Mouse (Mus musculus): Measurements from ENCODE around the gene Snx9. TPM values are rescaled to one million over a fixed set of nuclear protein-coding genes. Genes with fewer than 3 reads are reported as not detected.

Snx9 gene
- polyA plus RNA-seq, 1 experiment from 2014 or later = 29.6 TPM

DNA sequence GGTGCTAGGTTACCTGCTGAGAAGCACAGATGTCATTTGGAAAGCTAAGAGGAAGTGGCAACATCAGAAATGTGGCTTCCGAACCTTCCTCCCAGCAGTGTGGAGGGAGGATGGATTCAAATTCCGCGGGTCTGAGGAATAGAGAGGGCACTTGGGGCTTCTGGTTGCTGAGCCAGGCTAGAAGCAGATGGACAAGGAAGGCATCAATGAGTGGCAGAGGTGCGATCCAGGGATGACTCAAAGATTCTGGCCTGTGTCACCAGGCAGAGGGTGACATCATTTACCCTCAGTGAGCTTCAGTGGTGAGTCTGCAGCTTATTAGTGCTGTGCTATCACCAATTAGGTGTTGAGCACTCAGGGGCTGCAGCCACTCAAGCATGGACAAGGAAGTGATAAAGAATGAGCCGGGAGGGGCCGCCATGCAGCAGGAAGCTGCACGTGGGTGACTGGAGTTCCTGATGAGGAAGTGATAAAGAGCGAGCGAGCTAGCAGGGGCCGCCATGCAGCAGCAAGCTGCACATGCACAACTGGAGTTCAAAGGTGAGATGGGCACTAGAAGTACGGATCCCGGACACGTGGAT, 42.8 kb upstream of the Snx9 start:
- Histone ChIP-seq H3K36me3 (ENCODE audit: control insufficient read depth, insufficient read depth, low read length) (no peaks in the 10 kb centered on the region), H3K9ac (ENCODE audit: low read length) (no peak overlapping the region), H3K27ac (replicated peaks in 1 of 2; ENCODE audit: control insufficient read depth in 1 of 2, insufficient read depth in 1 of 2, low read depth in 2 of 2, low read length in 2 of 2) (no peak overlapping the region), H3K9me3 (ENCODE audit: control insufficient read depth, low read length) (no peaks in the 10 kb centered on the region), H3K27me3 (ENCODE audit: control insufficient read depth, insufficient read depth, low read length) (no peaks in the 10 kb centered on the region), H3K4me3 (ENCODE audit: control insufficient read depth in 1 of 2, insufficient read depth in 1 of 2, low read depth in 1 of 2, low read length in 2 of 2) (no peak overlapping the region), H3K4me1 (ENCODE audit: control insufficient read depth in 2 of 2, insufficient read depth in 2 of 2, low read length in 2 of 2) (peaks cover 22 to 33% of the 10 kb centered on the region in 2 experiments), H3K4me2 (ENCODE audit: low read length) (peak overlapping the region; percentile 28)
- 0 out of 2 replicates have a peak, but pooled peaks have one; percentile 28 for ATAC-seq (ENCODE audit: insufficient number of reproducible peaks, insufficient read depth, low FRiP score, low read depth)
- 20% methylated on average over 13 of the region's 13 CpGs for whole genome bisulfite sequencing

DNA sequence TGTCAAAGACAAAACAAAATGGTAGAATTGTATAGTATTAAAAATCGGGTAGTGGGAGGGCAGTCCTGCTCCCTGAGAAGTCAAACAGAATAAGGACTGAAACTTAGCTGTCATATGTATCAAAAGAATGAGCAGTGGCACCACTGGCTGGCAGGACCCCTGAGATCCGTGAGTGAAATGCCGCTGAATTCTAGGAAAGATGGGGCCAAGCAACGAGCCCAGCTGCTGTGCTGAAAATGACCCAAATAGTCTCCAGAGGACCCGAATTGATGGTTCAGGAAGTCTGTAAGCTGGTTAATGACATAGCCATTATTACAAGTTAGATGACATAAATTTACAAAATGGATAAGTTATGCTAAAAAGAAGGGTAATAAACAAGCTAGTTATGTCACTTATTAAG, 42.2 kb upstream of the Snx9 start:
- H3K4me1 ChIP-seq (ENCODE audit: control insufficient read depth in 2 of 2, insufficient read depth in 2 of 2, low read length in 2 of 2) = peaks cover 22 to 33% of the 10 kb centered on the region in 2 experiments
- ATAC-seq (ENCODE audit: insufficient number of reproducible peaks, insufficient read depth, low FRiP score, low read depth) = no peak
- no peak overlapping the region for H3K9ac ChIP-seq (ENCODE audit: low read length)
- H3K36me3 ChIP-seq (ENCODE audit: control insufficient read depth, insufficient read depth, low read length) = no peaks in the 10 kb centered on the region
- no peaks in the 10 kb centered on the region for H3K9me3 ChIP-seq (ENCODE audit: control insufficient read depth, low read length)
- H3K27me3 ChIP-seq (ENCODE audit: control insufficient read depth, insufficient read depth, low read length) = no peaks in the 10 kb centered on the region
- no peak overlapping the region; the same call in 1 of the 2 replicates for H3K4me2 ChIP-seq (ENCODE audit: low read length)
- no peak overlapping the region for H3K4me3 ChIP-seq (ENCODE audit: control insufficient read depth in 1 of 2, insufficient read depth in 1 of 2, low read depth in 1 of 2, low read length in 2 of 2)
- 75% methylated on average over 5 of the region's 5 CpGs for WGBS
- no peak overlapping the region for H3K27ac ChIP-seq (replicated peaks in 1 of 2; ENCODE audit: control insufficient read depth in 1 of 2, insufficient read depth in 1 of 2, low read depth in 2 of 2, low read length in 2 of 2)

DNA sequence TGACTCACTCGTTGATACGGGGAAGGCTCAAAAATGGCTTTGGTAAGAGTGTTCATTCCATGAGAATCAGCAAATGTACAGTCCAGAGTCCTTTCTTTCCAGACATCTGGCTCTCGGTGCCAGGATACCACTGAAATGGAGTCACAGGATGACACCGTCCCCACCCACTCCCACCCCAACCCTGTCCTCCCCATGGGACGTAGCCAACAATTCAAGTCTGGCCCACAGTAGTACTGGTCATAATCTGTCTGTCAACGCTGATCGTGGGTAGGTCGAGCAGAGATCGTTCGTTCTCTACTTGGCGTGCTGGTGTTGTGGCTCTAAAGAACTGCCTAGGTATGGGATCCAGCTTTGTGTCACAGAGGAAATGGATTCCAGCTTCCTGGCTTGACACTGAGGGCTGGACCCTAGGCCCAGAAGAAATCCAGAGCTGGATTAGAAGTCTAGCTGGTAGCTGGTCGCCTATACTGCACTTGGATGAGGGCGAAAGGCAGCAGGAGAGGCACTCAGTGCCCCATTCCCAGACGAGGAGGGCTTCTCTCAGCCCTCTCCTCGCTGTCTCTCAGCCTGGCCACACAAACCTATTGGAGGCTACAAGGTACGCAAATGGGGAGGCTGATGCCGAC, 41.6 kb upstream of the Snx9 start:
- no peaks in the 10 kb centered on the region for H3K9me3 ChIP-seq (ENCODE audit: control insufficient read depth, low read length)
- no peak overlapping the region for H3K4me3 ChIP-seq (ENCODE audit: control insufficient read depth in 1 of 2, insufficient read depth in 1 of 2, low read depth in 1 of 2, low read length in 2 of 2)
- H3K36me3 ChIP-seq (ENCODE audit: control insufficient read depth, insufficient read depth, low read length) = no peaks in the 10 kb centered on the region
- H3K4me2 ChIP-seq (ENCODE audit: low read length) = no peak overlapping the region
- ATAC-seq (ENCODE audit: insufficient number of reproducible peaks, insufficient read depth, low FRiP score, low read depth) = no peak
- peaks cover 22 to 33% of the 10 kb centered on the region in 2 experiments for H3K4me1 ChIP-seq (ENCODE audit: control insufficient read depth in 2 of 2, insufficient read depth in 2 of 2, low read length in 2 of 2)
- no peak overlapping the region for H3K27ac ChIP-seq (replicated peaks in 1 of 2; ENCODE audit: control insufficient read depth in 1 of 2, insufficient read depth in 1 of 2, low read depth in 2 of 2, low read length in 2 of 2)
- 59% methylated on average over 17 of the region's 17 CpGs for WGBS
- no peaks in the 10 kb centered on the region for H3K27me3 ChIP-seq (ENCODE audit: control insufficient read depth, insufficient read depth, low read length)
- no peak overlapping the region for H3K9ac ChIP-seq (ENCODE audit: low read length)

DNA sequence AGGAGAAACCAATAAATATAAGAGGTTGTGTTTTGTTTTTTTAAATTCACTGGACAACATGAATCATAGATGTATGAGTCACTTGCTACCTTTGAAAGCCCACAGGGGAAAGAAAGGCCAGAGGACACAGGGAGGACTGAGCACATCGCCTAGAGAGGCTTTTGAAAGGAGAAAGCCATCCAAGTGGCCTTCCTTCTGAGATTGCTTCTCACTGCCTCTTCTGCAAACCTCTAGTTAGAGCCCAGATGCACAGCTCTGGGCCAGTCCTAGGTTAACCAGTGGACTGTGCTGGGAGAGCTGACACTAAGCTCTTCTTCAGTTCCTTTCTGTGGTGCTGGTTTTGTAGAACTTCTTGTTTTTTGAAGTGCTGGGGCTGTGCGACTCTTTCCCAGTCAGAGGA, 40.9 kb upstream of the Snx9 start:
- no peak for ATAC-seq (ENCODE audit: insufficient number of reproducible peaks, insufficient read depth, low FRiP score, low read depth)

DNA sequence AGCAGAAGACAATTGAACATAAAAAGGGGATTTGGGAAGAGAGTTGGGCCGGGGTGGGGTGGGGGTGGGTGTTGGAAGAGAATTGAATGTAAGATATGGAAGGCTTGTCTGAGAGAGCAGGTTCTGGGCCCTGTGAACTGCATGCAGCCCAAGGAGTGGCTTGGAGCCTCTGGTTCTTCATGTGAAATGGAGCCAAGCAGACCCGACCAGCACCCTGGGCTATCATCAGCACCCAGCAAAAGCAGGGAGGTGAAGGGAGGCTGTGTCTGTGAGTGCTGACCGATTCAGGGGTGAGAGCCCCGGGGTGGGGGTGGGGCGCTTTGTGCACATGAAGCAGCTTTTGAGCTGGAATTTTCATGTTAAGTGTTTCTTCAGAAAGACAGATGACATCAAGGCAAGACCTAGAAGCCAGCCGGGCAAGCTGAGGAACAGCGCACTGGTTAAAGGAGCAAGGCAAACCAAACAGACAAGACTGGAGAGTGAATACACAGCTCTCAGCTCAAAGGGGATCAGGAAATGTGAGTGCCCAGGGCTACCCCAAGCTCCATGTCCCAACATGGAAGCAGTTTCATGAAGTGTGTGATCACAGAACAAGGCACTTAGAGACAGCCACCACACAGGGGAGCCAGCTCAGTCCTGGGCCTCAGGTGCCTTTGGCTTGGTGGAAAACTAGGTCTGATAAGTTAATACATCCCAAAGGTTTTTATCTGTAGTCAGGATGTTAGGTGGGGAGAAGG, 40.1 kb upstream of the Snx9 start:
- ATAC-seq (ENCODE audit: insufficient number of reproducible peaks, insufficient read depth, low FRiP score, low read depth) = no peak
- peaks cover 22 to 33% of the 10 kb centered on the region in 2 experiments for H3K4me1 ChIP-seq (ENCODE audit: control insufficient read depth in 2 of 2, insufficient read depth in 2 of 2, low read length in 2 of 2)
- H3K27ac ChIP-seq (replicated peaks in 1 of 2; ENCODE audit: control insufficient read depth in 1 of 2, insufficient read depth in 1 of 2, low read depth in 2 of 2, low read length in 2 of 2) = no peak overlapping the region
- H3K9ac ChIP-seq (ENCODE audit: low read length) = no peak overlapping the region
- H3K9me3 ChIP-seq (ENCODE audit: control insufficient read depth, low read length) = no peaks in the 10 kb centered on the region
- H3K4me2 ChIP-seq (ENCODE audit: low read length) = no peak overlapping the region
- no peak overlapping the region for H3K4me3 ChIP-seq (ENCODE audit: control insufficient read depth in 1 of 2, insufficient read depth in 1 of 2, low read depth in 1 of 2, low read length in 2 of 2)
- H3K36me3 ChIP-seq (ENCODE audit: control insufficient read depth, insufficient read depth, low read length) = no peaks in the 10 kb centered on the region
- 78% methylated on average over 7 of the region's 7 CpGs for WGBS
- no peaks in the 10 kb centered on the region for H3K27me3 ChIP-seq (ENCODE audit: control insufficient read depth, insufficient read depth, low read length)

More for the DNA sequence above, 40.9 kb upstream of the Snx9 start:
- no peaks in the 10 kb centered on the region for H3K27me3 ChIP-seq (ENCODE audit: control insufficient read depth, insufficient read depth, low read length)
- no peak overlapping the region for H3K9ac ChIP-seq (ENCODE audit: low read length)
- H3K9me3 ChIP-seq (ENCODE audit: control insufficient read depth, low read length) = no peaks in the 10 kb centered on the region
- no peaks in the 10 kb centered on the region for H3K36me3 ChIP-seq (ENCODE audit: control insufficient read depth, insufficient read depth, low read length)
- no peak overlapping the region for H3K4me3 ChIP-seq (ENCODE audit: control insufficient read depth in 1 of 2, insufficient read depth in 1 of 2, low read depth in 1 of 2, low read length in 2 of 2)
- H3K4me2 ChIP-seq (ENCODE audit: low read length) = no peak overlapping the region
- WGBS = 90% methylated on average over 2 of the region's 2 CpGs
- peaks cover 22 to 33% of the 10 kb centered on the region in 2 experiments for H3K4me1 ChIP-seq (ENCODE audit: control insufficient read depth in 2 of 2, insufficient read depth in 2 of 2, low read length in 2 of 2)
- H3K27ac ChIP-seq (replicated peaks in 1 of 2; ENCODE audit: control insufficient read depth in 1 of 2, insufficient read depth in 1 of 2, low read depth in 2 of 2, low read length in 2 of 2) = no peak overlapping the region

DNA sequence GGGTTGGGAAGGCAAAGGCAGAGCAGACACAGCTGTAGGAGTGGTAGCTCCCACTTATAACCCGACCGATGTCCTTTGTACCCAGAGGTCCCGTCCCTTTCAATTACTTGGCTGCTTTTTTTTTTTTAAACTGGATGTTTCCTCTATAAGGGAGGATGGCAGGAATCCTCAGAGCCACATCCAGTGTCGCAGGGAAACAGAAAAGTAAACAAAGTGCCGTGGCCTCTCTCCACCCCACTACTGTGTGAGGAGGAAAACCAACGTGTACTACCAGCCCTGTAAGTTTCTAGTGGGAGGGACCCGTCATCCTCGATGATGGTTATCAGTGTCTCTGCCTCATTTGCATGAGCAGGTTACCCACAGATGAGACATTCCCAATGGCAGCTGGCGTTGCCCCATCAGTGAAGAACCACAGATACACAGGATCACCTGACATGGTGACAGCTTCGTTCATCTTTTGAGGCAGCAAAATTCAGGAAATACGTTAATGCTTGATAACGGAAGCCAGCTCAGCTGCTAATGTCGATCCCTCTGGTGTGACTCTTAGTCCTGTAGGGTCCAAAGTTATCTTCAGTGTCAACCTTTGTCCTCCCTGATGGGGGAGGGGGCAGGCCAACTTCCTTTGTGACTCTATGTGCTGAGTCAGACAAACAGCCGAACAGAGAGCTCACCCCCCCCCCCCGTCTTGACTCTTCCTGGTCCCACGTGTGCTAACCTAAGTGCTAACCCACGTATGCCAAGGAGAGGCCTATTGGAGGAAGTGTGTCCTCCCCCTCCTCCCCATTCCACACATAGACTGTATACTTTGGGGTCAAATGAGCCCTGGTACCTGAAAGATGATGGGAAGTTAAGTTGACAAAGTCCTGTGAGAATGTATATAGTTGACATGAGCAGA, 39.1 kb upstream of the Snx9 start:
- H3K9me3 ChIP-seq (ENCODE audit: control insufficient read depth, low read length) = no peaks in the 10 kb centered on the region
- WGBS = 50% methylated on average over 17 of the region's 17 CpGs
- H3K36me3 ChIP-seq (ENCODE audit: control insufficient read depth, insufficient read depth, low read length) = no peaks in the 10 kb centered on the region
- H3K27me3 ChIP-seq (ENCODE audit: control insufficient read depth, insufficient read depth, low read length) = no peaks in the 10 kb centered on the region
- no peak overlapping the region for H3K4me3 ChIP-seq (ENCODE audit: control insufficient read depth in 1 of 2, insufficient read depth in 1 of 2, low read depth in 1 of 2, low read length in 2 of 2)
- ATAC-seq (ENCODE audit: insufficient number of reproducible peaks, insufficient read depth, low FRiP score, low read depth) = no peak
- no peak overlapping the region for H3K9ac ChIP-seq (ENCODE audit: low read length)
- no peak overlapping the region for H3K4me2 ChIP-seq (ENCODE audit: low read length)
- no peak overlapping the region for H3K27ac ChIP-seq (replicated peaks in 1 of 2; ENCODE audit: control insufficient read depth in 1 of 2, insufficient read depth in 1 of 2, low read depth in 2 of 2, low read length in 2 of 2)
- H3K4me1 ChIP-seq (ENCODE audit: control insufficient read depth in 2 of 2, insufficient read depth in 2 of 2, low read length in 2 of 2) = peaks cover 18 to 24% of the 10 kb centered on the region in 2 experiments

DNA sequence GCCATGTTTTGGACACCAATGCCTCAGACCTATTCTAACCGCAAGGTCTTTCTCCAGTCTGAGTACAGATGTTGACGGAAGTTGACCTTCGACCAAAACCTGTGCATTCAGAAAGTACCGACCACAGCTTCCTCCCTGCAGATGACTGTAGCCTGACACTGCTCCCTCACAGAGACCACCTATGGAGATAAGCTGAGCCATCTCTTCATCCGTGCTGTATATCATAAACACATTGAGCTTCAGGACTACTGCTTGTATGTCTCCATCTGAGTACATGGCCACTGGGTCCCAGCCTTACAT, 38.5 kb upstream of the Snx9 start:
- Histone ChIP-seq H3K27ac (replicated peaks in 1 of 2; ENCODE audit: control insufficient read depth in 1 of 2, insufficient read depth in 1 of 2, low read depth in 2 of 2, low read length in 2 of 2) (no peak overlapping the region), H3K9me3 (ENCODE audit: control insufficient read depth, low read length) (no peaks in the 10 kb centered on the region), H3K36me3 (ENCODE audit: control insufficient read depth, insufficient read depth, low read length) (no peaks in the 10 kb centered on the region), H3K9ac (ENCODE audit: low read length) (no peak overlapping the region), H3K27me3 (ENCODE audit: control insufficient read depth, insufficient read depth, low read length) (no peaks in the 10 kb centered on the region), H3K4me2 (ENCODE audit: low read length) (no peak overlapping the region), H3K4me1 (ENCODE audit: control insufficient read depth in 2 of 2, insufficient read depth in 2 of 2, low read length in 2 of 2) (peaks cover 13 to 19% of the 10 kb centered on the region in 2 experiments), H3K4me3 (ENCODE audit: control insufficient read depth in 1 of 2, insufficient read depth in 1 of 2, low read depth in 1 of 2, low read length in 2 of 2) (no peak overlapping the region)
- 88% methylated on average over 5 of the region's 5 CpGs for WGBS
- ATAC-seq (ENCODE audit: insufficient number of reproducible peaks, insufficient read depth, low FRiP score, low read depth) = no peak

Measured in heart, embryonic 14.5 days (tissue).